Mouse (Mus musculus) common myeloid progenitor, adult 5-6 weeks (primary cell): ENCODE data around the gene Rell1. TPM values are rescaled to one million over a fixed set of nuclear protein-coding genes. Genes with fewer than 3 reads are reported as not detected.

Source experiments
- ATAC-seq: replicated peaks from 2 replicates; pipeline ENCODE4 v1.8.0; 2016; ENCODE audit warnings: low read depth, mild to moderate bottlenecking, moderate TSS enrichment, inconsistent platforms; ENCODE audit not compliant: poor library complexity, severe bottlenecking
- total RNA-seq: library from RNA; stranded (forward); fragments of 200-1000, 187-1606 nt; gene quantifications from 2 replicates; pipeline ENCODE4 v1.2.3, GENCODE M21; 2017

Gene Rell1
- 11.5 and 14.1 TPM in 2 replicates for total RNA-seq

- peak; percentile 81 for ATAC-seq
Measured at GRCm38 (mm10) chr5:63968443-63969415, at the start of gene Rell1. TSS of gene Rell1 (minus strand) at chr5:63968897.

DNA sequence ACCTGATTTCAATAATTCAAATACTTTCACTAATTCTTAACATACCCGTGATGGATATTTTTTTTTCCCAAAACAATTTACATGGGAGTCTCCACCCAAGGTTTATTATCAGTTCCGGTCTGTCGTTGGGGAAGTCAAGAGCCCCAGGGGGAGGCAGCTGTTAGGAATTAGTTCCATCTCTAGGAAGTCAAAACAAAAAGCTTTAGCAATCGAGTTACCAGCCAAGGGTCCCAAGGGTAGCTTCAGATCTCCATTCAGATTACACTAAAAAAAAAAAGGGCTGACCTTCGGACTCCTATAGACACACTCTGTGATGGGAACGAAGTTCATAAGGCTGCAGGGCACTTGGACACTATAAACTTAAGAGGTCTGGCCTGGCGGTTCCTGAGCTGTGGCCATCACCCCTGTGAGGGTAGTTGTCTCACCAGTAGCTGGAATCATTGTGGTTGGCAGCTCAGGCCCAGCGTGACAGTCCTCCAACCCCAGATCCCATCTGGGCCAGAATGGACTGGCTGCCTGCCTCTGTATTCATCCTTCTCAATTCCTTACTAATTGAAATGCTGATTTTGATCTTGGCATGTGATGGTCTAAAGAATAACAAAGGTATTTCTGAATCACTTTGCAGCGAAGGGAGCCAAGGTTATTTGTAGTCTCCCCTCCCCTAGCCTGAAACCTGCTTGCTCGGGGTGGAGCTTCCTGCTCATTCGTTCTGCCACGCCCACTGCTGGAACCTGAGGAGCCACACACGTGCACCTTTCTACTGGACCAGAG is 44.1 kb upstream of the Rell1 start:
- no peak for ATAC-seq

DNA sequence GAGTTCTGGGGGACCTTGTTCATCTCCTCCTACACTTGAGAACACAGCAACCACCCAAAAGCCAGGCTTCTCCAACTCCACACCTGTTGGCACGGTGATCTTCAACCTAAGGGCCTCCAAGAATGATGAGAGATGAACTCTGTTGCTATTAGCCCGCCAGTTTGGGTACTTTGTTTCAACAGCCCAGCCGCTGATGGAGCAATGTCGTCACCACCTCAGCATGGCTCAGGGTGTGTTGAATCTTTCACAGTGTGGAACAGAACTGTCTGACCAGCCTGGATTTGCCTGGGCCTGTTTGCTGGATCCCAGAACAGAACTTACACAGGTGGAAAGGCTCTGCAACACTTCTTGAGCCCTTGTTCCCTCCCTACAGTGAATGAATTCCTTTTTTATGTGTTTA is 37.9 kb upstream of the Rell1 start:
- no peak for ATAC-seq

- no peak for ATAC-seq
Measured at GRCm38 (mm10) chr5:64003302-64003701, 34.6 kb upstream of the Rell1 start.

- no peak for ATAC-seq
Measured at GRCm38 (mm10) chr5:63993865-63994264, 25.2 kb upstream of the Rell1 start.

GRCm38 (mm10) chr5:63990675-63991074 is 22.0 kb upstream of the Rell1 start:
- ATAC-seq = peak; percentile 82

DNA sequence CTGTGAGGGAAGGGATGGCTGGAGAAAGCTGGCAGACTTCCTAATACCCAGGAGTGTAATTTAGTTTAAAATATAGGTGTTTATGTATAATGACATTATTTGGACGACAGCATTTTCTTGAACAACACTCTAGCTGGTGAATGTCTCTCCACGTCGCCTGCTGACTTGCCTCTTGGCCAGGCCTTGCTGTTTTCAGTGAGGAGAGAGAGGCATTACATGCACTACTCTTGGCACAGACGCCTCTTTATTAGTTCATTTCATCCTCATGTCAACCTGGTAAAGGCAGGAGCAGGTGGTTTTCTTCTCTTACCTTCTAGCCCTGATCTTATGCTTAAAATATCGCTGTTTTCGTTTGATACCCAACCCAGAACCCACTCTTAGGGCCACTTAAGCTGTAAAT is 17.6 kb upstream of the Rell1 start:
- ATAC-seq = no peak

DNA sequence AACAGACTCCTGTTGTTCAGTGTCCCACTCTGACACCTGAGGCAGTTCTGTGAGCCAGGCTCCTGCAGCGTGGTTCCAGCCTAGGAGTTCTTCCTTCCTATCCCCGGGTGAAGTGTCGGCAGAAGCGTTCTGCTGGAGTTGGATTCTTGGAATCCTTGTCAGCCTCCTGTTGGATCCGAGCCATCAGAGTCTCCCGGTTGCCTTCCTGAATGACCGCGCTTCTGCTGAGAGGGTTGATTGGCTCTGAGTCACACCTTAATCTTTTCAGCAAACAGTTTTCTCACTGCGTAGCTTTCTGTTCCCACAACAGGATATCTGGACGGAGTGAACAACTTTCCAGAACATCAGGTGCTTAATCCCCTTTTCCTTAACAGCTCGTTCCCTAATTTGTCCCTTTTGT is 13.6 kb upstream of the Rell1 start:
- ATAC-seq = no peak

DNA sequence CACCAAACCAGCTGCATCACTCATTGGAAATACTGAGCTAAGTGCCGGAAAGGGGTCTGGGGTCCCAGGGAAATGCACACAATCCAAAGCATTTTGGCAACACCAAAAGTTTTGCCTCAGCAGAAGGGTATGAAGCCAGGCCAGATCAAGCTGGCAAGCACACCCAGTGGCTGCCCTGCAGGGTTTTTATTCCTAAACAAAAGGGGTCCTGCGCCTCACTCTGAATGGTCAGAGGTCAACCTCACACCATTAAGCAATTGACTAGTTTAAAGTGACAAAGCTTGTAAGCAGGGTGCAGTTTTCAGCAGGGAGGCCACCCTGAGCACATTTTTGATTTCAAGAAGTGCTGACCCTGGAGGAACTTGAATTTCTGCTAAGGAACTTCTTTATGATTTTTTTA is 2.3 kb upstream of the Rell1 start:
- ATAC-seq = no peak

DNA sequence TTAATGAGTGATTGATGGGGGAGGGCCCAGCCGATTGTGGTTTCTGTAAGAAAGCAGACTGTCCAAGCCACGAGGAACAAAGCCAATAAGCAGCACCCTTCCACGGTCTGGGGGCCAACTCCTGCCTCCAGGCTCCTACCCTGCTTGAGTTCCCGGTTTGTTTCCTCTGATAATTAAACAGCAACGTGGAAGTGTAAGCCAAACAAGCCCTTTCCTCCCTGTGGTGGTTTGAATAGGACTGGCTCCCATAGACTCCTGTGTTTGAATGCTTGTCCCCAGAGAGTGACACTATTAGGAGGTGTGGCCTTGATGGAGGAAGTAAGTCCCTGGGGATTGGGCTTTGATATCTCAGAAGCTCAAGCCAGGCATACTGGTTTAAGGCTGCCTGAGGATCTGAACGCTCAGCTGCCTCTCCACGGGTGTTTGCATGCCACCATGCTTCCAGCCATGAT is 1.6 kb upstream of the Rell1 start:
- ATAC-seq = 0 out of 2 replicates have a peak, but pooled peaks have one; percentile 5

GRCm38 (mm10) chr5:63969476-63970112 is 897 bp upstream of the Rell1 start:
- no peak for ATAC-seq

GRCm38 (mm10) chr5:63967591-63968141 is 1.0 kb downstream of the Rell1 start:
- peak; percentile 36 for ATAC-seq

GRCm38 (mm10) chr5:63966379-63966778 is 2.3 kb downstream of the Rell1 start:
- no peak for ATAC-seq

DNA sequence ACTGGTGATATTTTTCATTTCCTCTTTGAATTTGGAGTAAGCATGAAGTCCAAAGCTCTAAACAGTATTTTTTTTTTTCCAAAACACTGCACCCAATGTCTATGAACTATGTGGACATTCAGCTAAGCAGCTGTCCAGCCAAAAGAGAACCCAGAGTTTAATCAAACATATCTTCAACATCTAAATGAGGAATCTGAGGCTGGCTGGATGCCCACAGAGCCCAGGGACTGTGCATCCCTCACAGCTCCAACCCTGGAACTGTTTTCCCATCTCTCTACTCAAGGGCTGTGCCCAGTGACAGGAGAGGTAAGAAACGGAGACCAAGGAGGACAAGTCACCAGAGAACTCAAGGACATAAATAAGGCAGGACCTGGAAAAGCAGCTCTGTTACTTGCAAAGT is 2.8 kb downstream of the Rell1 start:
- no peak for ATAC-seq

GRCm38 (mm10) chr5:63964576-63964975 is 4.1 kb downstream of the Rell1 start:
- no peak for ATAC-seq

- no peak for ATAC-seq
Measured at GRCm38 (mm10) chr5:63961726-63962125, 7.0 kb downstream of the Rell1 start.

DNA sequence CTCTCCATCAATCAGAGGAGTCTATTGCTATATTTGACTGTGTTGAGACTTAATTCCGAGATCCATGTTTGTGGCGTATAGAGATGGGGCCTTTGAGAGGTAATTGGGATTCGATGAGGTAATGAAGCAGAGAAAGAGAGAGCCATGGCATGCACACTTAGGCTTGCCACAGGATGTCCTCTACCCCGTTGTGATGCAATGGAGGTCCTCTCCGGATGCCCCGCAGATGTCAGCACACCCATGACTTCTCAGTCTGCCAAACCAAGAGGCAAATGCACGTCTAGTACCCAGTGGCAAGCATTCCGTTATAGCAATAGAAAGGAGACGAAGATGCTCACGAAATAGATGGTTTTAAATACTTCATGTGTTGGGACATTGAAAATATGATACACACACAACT is 8.1 kb downstream of the Rell1 start:
- ATAC-seq = no peak

GRCm38 (mm10) chr5:63958963-63959708 is 9.6 kb downstream of the Rell1 start:
- no peak for ATAC-seq

DNA sequence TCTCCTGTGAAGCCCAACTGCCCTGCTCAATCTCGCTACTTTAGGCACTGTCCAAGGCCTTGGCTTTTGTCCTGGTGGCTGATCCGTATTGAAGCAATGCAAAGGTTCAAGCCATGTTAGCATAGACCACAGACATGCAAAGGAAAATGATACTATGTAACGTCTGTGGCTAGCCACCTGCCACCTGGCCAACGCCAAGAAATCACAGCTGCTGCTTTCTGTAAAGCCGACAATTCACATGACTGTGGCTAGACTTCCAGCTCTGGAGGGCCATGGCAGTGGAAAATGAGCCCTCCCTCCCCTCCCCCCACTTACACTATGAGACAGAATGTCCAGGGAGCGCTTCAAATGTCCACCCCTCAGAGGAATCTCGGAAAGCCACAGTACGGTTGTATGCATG is 11.1 kb downstream of the Rell1 start:
- no peak for ATAC-seq

GRCm38 (mm10) chr5:63956411-63956810 is 12.3 kb downstream of the Rell1 start:
- no peak for ATAC-seq
